Mouse (Mus musculus): ENCODE data around the gene Hacd1.

Gene Hacd1

GRCm38 (mm10) chr2:13960136-13960535 is 95.8 kb downstream of the Hacd1 start:
- no peak for DNase-seq

- DNase-seq = no peak
These were observed 99.5 kb downstream of the Hacd1 start for GRCm38 (mm10) chr2:13956463-13956862.

GRCm38 (mm10) chr2:13938118-13938517 is 117.8 kb downstream of the Hacd1 start:
- no peak for DNase-seq

- DNase-seq = no peak
These were observed 120.6 kb downstream of the Hacd1 start for GRCm38 (mm10) chr2:13935343-13935742.

- no peak for DNase-seq
These were observed 123.7 kb downstream of the Hacd1 start for GRCm38 (mm10) chr2:13932253-13932652.

- no peak for DNase-seq
These were observed 125.2 kb downstream of the Hacd1 start for GRCm38 (mm10) chr2:13930724-13931123.

- DNase-seq = no peak
These were observed 167.4 kb downstream of the Hacd1 start for GRCm38 (mm10) chr2:13888568-13888967.

- DNase-seq = no peak
These were observed 198.5 kb downstream of the Hacd1 start for GRCm38 (mm10) chr2:13857461-13857860.

- DNase-seq = peak; percentile 9
These were observed 200.4 kb downstream of the Hacd1 start for GRCm38 (mm10) chr2:13855510-13855909.

- no peak for DNase-seq
These were observed 219.6 kb downstream of the Hacd1 start for GRCm38 (mm10) chr2:13836310-13836709.

- DNase-seq = no peak
These were observed 220.9 kb downstream of the Hacd1 start for GRCm38 (mm10) chr2:13834989-13835388.

GRCm38 (mm10) chr2:13816645-13817044 is 239.3 kb downstream of the Hacd1 start:
- DNase-seq = no peak

- DNase-seq = no peak
These were observed 247.3 kb downstream of the Hacd1 start for GRCm38 (mm10) chr2:13808593-13808992.

- no peak for DNase-seq
These were observed 247.9 kb downstream of the Hacd1 start for GRCm38 (mm10) chr2:13808008-13808407.

GRCm38 (mm10) chr2:13806120-13806519 is 249.8 kb downstream of the Hacd1 start:
- DNase-seq = no peak

- no peak for DNase-seq
These were observed 255.3 kb downstream of the Hacd1 start for GRCm38 (mm10) chr2:13800639-13801038.

Measured in kidney, adult 18-20 months (tissue).